Mouse (Mus musculus): ENCODE results near the gene Nt5e. TPM values are rescaled to one million over a fixed set of nuclear protein-coding genes. Genes with fewer than 3 reads are reported as not detected.

Nt5e gene
- polyA plus RNA-seq, 1 experiment from 2014 or later: 5.8 TPM

DNA sequence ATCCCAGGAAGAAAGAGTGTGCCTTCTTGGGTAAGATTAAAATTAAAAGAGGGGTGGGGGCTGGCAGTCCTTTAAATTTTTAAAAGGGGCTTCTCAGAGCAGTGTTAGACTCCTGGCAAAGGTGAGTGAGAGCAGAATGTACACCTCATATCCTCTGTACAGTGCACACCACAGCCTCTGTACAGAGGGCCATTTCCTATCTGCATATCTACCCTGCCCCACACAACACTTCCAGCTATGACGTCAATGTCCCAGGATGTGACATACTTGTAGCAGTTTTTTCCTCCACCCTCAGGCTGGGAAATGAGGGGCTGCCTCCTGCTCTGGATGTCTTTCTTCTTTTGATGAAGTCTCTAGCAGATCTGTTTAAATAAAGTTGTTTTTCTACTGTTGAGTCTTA, 17.9 kb upstream of the Nt5e start:
- WGBS: 32% methylated on average over 1 of the region's 1 CpGs
- Histone ChIP-seq H3K4me1 (replicated peaks) (peaks cover 3% of the 10 kb centered on the region; the same call in 1 of the 2 replicates), H3K9me3 (replicated peaks) (no peaks in the 10 kb centered on the region), H3K4me2 (no peak overlapping the region), H3K4me3 (no peak overlapping the region), H3K27ac (ENCODE audit: poor library complexity, severe bottlenecking) (no peak overlapping the region), H3K36me3 (no peaks in the 10 kb centered on the region), H3K9ac (no peak overlapping the region), H3K27me3 (replicated peaks) (no peaks in the 10 kb centered on the region)
- ATAC-seq (ENCODE audit: insufficient number of reproducible peaks, low FRiP score): peak; percentile 53; the same call in 1 of the 2 replicates

DNA sequence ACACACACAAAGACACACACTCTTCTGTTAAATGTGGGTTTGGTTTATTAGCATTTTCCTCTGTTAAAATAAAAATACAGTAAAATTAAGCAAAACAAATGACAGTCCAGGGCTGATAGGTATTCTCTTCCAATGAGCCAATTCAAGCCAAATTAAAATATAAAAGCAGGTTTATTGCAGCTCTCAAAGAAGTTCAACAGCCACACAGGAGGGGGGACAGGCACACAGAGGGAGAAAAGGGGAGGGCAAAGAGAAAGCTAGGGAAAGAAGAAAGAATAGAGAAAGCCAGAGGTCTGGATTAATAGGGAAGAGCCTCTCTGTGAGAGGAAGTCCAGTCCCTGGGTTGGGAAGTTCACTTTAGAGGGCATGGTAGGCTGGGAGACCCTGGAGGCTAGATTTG, 7.8 kb upstream of the Nt5e start:
- Histone ChIP-seq H3K9ac (no peak overlapping the region), H3K4me3 (no peak overlapping the region), H3K36me3 (no peaks in the 10 kb centered on the region), H3K9me3 (replicated peaks) (peaks cover 6% of the 10 kb centered on the region), H3K27me3 (replicated peaks) (no peaks in the 10 kb centered on the region), H3K27ac (ENCODE audit: poor library complexity, severe bottlenecking) (no peak overlapping the region), H3K4me1 (replicated peaks) (no peaks in the 10 kb centered on the region), H3K4me2 (no peak overlapping the region)
- ATAC-seq (ENCODE audit: insufficient number of reproducible peaks, low FRiP score): no peak

DNA sequence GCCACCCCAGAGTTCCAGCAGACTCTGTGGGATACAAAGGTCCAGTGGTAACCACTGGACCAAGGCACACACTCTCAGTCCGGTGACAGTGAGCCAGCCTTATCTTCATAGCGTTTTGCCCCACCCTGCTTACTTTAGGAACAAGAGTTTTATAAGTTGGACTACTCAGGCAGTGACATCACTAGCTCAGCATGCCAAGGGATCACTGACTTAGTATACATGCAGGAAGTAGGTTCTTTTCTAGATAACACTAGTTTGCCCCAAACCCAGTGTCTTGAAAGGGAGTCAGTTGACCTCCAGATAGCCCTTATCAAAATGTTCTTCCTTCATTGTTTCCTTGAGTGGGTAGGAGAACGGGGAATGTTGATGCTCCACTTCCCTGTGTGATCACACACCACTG, 2.4 kb upstream of the Nt5e start:
- no peak for ATAC-seq (ENCODE audit: insufficient number of reproducible peaks, low FRiP score)
- Histone ChIP-seq H3K9ac (no peak overlapping the region), H3K4me3 (no peak overlapping the region), H3K36me3 (no peaks in the 10 kb centered on the region), H3K4me1 (replicated peaks) (peaks cover 16% of the 10 kb centered on the region; the same call in 1 of the 2 replicates), H3K27me3 (replicated peaks) (no peaks in the 10 kb centered on the region; the same call in 1 of the 2 replicates), H3K4me2 (no peak overlapping the region), H3K27ac (ENCODE audit: poor library complexity, severe bottlenecking) (no peak overlapping the region), H3K9me3 (replicated peaks) (peaks cover 6% of the 10 kb centered on the region)
- 49% methylated on average over 3 of the region's 3 CpGs for WGBS

DNA sequence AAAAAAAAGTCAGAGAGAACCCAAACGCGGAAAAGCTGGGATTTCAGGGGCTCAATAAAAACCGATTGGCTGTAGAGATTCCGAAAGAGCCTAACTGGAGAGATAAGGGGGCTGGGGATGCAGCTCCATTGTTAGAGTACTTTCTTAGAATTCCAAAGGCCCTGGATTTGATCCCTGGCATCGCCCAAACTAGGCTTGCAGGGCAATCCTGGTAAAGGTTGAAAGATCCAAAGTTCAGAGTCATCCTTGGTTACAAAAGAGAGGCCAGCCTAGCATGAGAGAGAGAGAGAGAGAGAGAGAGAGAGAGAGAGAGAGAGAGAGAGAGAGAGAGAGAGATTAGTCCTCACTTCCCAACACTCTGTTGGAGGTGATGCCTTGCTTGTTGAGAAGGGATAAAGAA, 1.7 kb downstream of the Nt5e start:
- H3K4me1 ChIP-seq (replicated peaks): peaks cover 16% of the 10 kb centered on the region; the same call in 1 of the 2 replicates
- H3K36me3 ChIP-seq: no peaks in the 10 kb centered on the region
- no peak overlapping the region for H3K4me3 ChIP-seq
- no peak for ATAC-seq (ENCODE audit: insufficient number of reproducible peaks, low FRiP score)
- H3K9me3 ChIP-seq (replicated peaks): peaks cover 5% of the 10 kb centered on the region
- no peak overlapping the region for H3K4me2 ChIP-seq
- 24% methylated on average over 5 of the region's 5 CpGs for WGBS
- no peak overlapping the region for H3K9ac ChIP-seq
- H3K27me3 ChIP-seq (replicated peaks): peaks cover 4% of the 10 kb centered on the region
- H3K27ac ChIP-seq (ENCODE audit: poor library complexity, severe bottlenecking): no peak overlapping the region

DNA sequence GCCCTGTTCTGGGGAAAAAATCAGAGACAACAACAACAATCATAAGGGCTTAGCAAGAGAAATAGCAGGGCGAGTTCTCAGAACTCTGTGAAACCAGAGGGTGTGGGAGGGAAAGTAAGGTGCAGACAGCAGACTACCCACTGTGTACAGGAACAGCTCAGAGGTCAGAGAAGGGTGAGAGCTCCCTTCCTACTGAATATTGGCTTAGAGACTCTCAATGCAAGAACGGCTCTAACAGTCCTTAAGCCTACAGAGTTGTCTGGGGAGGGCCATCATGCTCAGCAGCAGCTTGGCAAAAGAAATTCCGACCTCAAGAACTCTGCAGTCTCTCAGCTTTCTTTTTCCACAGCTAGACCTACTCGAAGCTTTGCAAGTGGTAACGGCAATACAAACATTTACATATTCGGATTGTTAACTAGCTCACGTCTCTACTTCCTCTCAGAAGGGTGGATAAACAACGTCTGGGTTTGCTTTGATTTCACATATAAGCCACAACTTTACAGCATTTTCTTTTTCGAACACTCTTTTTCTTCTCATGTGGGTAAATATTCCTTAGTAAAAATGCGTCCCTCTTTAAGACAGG, 2.3 kb downstream of the Nt5e start:
- Histone ChIP-seq H3K9me3 (replicated peaks) (no peaks in the 10 kb centered on the region), H3K36me3 (no peaks in the 10 kb centered on the region), H3K27me3 (replicated peaks) (peaks cover 4% of the 10 kb centered on the region), H3K27ac (ENCODE audit: poor library complexity, severe bottlenecking) (no peak overlapping the region), H3K4me3 (no peak overlapping the region), H3K9ac (no peak overlapping the region), H3K4me2 (no peak overlapping the region), H3K4me1 (replicated peaks) (peaks cover 16% of the 10 kb centered on the region; the same call in 1 of the 2 replicates)
- WGBS: 40% methylated on average over 10 of the region's 10 CpGs
- no peak for ATAC-seq (ENCODE audit: insufficient number of reproducible peaks, low FRiP score)

DNA sequence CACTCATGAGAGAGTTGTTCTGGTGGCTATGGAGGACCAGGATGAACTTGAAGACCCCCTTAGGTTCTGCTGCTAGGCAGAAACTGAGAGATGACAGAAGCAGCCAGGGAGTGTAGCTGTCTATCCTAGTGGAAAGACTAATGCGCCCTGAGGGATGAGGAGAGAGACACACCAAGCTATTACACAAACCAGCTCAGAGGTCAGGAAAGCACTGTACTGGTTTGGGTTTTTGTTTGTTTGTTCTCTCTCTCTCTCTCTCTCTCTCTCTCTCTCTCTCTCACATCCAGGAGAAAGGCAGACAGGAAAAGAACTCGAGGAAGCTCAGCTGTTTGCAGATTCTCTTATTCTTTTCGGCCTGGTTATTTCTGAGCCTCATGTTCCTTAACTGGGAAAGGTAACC, 3.3 kb downstream of the Nt5e start:
- no peak overlapping the region for H3K4me2 ChIP-seq
- WGBS: 70% methylated on average over 3 of the region's 3 CpGs

DNA sequence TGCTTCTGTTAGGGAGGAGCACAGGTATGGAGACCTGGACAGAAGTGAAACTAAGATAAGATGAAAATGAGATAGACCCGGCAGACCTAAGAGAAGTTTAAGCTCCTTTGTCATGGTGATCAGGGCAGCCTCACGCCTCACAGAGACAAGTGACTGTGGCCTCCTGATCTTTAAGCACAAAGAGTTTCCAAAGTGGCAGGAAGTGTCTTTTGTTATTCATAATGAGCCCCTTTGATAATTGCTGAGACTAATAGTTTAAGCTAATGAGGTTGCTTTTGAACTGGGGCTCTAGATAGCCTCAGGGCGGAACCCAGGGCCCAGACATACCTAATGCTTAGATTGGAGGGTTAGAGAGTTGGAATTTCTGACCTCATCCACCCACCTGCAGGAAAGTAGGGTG, 5.5 kb downstream of the Nt5e start:
- Histone ChIP-seq H3K4me3 (no peak overlapping the region), H3K4me2 (no peak overlapping the region), H3K4me1 (replicated peaks) (peaks cover 6% of the 10 kb centered on the region; the same call in 1 of the 2 replicates), H3K9ac (no peak overlapping the region), H3K9me3 (replicated peaks) (no peaks in the 10 kb centered on the region), H3K27me3 (replicated peaks) (peaks cover 4% of the 10 kb centered on the region), H3K27ac (ENCODE audit: poor library complexity, severe bottlenecking) (no peak overlapping the region), H3K36me3 (no peaks in the 10 kb centered on the region)
- no peak for ATAC-seq (ENCODE audit: insufficient number of reproducible peaks, low FRiP score)
- 43% methylated on average over 3 of the region's 3 CpGs for WGBS

More for the DNA sequence above, 3.3 kb downstream of the Nt5e start:
- H3K4me3 ChIP-seq: no peak overlapping the region
- no peaks in the 10 kb centered on the region for H3K9me3 ChIP-seq (replicated peaks)
- no peak overlapping the region for H3K27ac ChIP-seq (ENCODE audit: poor library complexity, severe bottlenecking)
- peaks cover 4% of the 10 kb centered on the region for H3K27me3 ChIP-seq (replicated peaks)
- H3K36me3 ChIP-seq: no peaks in the 10 kb centered on the region
- no peak for ATAC-seq (ENCODE audit: insufficient number of reproducible peaks, low FRiP score)
- no peak overlapping the region for H3K9ac ChIP-seq
- H3K4me1 ChIP-seq (replicated peaks): peaks cover 16% of the 10 kb centered on the region; the same call in 1 of the 2 replicates

DNA sequence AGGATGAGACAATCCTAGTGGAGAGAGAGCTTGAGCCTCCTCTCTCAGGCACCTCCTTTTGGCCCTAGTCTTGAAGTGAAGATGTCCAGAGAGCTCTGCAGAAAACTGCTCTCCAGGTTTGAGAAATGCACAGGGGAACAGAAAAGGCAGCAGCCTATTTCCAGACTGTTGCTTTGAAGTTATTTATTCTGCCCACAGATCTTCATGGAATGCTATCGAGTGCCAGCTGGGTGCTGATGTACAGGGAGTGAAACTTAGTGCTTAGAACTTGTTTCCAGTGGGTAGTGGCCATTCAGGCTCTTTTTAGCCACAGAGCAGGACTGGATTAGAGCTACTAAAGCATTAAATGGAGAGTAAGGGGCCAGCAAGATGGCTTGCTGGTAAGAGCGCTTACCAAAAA, 8.8 kb downstream of the Nt5e start:
- Histone ChIP-seq H3K27me3 (replicated peaks) (no peaks in the 10 kb centered on the region), H3K4me3 (no peak overlapping the region), H3K9ac (no peak overlapping the region), H3K36me3 (no peaks in the 10 kb centered on the region), H3K27ac (ENCODE audit: poor library complexity, severe bottlenecking) (no peak overlapping the region), H3K4me1 (replicated peaks) (no peaks in the 10 kb centered on the region), H3K9me3 (replicated peaks) (no peaks in the 10 kb centered on the region), H3K4me2 (no peak overlapping the region)
- ATAC-seq (ENCODE audit: insufficient number of reproducible peaks, low FRiP score): no peak
- WGBS: 83% methylated on average over 1 of the region's 2 CpGs

DNA sequence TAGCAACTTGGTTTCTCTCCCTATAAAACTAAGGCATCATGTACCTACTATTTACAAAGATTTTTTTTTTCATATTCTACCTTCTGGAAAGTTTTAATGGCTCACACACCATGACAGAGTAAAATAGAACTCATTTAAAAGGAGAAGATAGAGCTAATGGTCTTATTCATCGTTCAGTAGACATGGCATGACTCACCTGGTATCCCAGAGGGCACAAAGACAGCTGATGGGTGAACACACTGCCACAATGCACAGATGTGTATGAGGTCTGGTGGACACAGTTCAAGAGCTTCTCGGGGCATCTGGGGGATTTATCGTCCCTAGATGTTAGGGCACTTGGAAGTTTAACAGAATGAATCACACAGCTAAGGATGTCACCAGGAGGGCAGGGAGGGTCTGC, 13.8 kb downstream of the Nt5e start:
- Histone ChIP-seq H3K27ac (ENCODE audit: poor library complexity, severe bottlenecking) (no peak overlapping the region), H3K4me3 (no peak overlapping the region), H3K36me3 (no peaks in the 10 kb centered on the region), H3K4me2 (no peak overlapping the region), H3K9ac (no peak overlapping the region), H3K9me3 (replicated peaks) (no peaks in the 10 kb centered on the region), H3K4me1 (replicated peaks) (no peaks in the 10 kb centered on the region), H3K27me3 (replicated peaks) (no peaks in the 10 kb centered on the region)
- WGBS: 78% methylated on average over 3 of the region's 3 CpGs
- no peak for ATAC-seq (ENCODE audit: insufficient number of reproducible peaks, low FRiP score)

DNA sequence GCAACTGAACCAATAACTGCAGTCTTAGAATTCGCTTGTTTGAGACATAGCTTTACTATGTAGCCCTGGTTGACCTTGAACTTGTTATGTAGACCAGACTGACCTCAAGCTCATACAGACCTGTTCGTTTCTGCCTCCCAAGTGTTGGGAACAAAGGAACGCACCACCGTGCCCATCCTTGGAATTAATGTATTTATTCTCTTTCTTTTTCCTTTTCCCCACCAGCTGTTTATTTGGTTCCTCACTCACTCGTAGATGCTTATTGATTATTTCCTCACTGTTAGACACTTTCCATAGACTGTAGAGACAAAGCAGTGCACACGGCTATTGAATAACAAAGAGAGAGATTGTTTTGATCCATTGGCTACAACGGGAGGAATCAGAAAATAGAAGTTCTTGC, 15.2 kb downstream of the Nt5e start:
- H3K4me3 ChIP-seq: no peak overlapping the region
- no peaks in the 10 kb centered on the region for H3K27me3 ChIP-seq (replicated peaks)
- no peaks in the 10 kb centered on the region for H3K36me3 ChIP-seq
- H3K4me2 ChIP-seq: no peak overlapping the region
- H3K4me1 ChIP-seq (replicated peaks): no peaks in the 10 kb centered on the region
- ATAC-seq (ENCODE audit: insufficient number of reproducible peaks, low FRiP score): no peak
- H3K9me3 ChIP-seq (replicated peaks): no peaks in the 10 kb centered on the region
- no peak overlapping the region for H3K9ac ChIP-seq
- H3K27ac ChIP-seq (ENCODE audit: poor library complexity, severe bottlenecking): no peak overlapping the region
- WGBS: 77% methylated on average over 7 of the region's 7 CpGs

DNA sequence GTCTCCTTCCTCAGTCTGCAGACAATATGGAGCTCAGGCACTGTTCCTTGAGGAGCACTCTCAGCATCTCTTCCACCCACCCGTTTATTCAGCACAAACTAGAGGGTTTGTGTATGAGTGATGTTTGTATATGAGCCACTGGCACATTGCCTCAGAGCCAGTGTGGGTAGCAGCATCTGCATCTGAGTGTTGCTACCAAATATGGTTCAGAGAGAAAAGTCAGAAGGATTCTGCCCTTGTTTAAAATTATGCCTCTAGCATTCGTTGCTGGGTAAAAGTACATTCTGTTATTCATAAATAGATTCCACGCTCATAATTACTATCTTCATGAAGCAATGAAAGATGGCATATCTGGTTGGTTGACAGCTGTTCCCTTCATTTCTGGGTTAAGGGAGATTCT, 15.7 kb downstream of the Nt5e start:
- no peaks in the 10 kb centered on the region for H3K27me3 ChIP-seq (replicated peaks)
- H3K9ac ChIP-seq: no peak overlapping the region
- no peak overlapping the region for H3K4me2 ChIP-seq
- ATAC-seq (ENCODE audit: insufficient number of reproducible peaks, low FRiP score): no peak
- H3K27ac ChIP-seq (ENCODE audit: poor library complexity, severe bottlenecking): no peak overlapping the region
- no peaks in the 10 kb centered on the region for H3K9me3 ChIP-seq (replicated peaks)
- no peaks in the 10 kb centered on the region for H3K4me1 ChIP-seq (replicated peaks)
- H3K36me3 ChIP-seq: no peaks in the 10 kb centered on the region
- no peak overlapping the region for H3K4me3 ChIP-seq
- 83% methylated on average over 3 of the region's 3 CpGs for WGBS

DNA sequence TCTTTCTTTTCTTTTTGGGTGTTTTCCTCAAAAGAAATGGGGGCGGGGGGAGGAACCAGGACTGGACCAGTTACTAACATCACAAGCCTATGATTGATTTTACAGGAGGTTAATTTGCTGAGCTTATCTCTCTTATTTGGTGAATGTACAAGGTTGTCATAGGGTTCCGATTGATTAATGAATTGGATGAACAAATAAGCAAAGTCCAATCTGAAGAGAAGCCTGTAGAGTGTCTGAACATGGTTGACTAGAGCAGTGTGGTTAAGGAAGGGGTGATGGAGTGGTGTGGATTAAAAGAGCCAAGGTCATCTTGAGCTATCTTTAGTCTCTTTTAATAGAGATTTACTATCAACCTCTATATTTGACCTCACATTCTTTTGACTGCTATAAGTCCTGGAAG, 17.4 kb downstream of the Nt5e start:
- H3K4me3 ChIP-seq: no peak overlapping the region
- no peaks in the 10 kb centered on the region for H3K27me3 ChIP-seq (replicated peaks)
- no peak overlapping the region for H3K9ac ChIP-seq
- no peak overlapping the region for H3K27ac ChIP-seq (ENCODE audit: poor library complexity, severe bottlenecking)
- H3K4me2 ChIP-seq: no peak overlapping the region
- WGBS: 88% methylated on average over 2 of the region's 2 CpGs
- no peak for ATAC-seq (ENCODE audit: insufficient number of reproducible peaks, low FRiP score)
- no peaks in the 10 kb centered on the region for H3K36me3 ChIP-seq
- H3K4me1 ChIP-seq (replicated peaks): no peaks in the 10 kb centered on the region
- no peaks in the 10 kb centered on the region for H3K9me3 ChIP-seq (replicated peaks)

Measured in heart, embryonic 12.5 days (tissue).